Mouse (Mus musculus) kidney, postnatal 0 days (tissue): ENCODE data around the gene Trappc3. TPM values are rescaled to one million over a fixed set of nuclear protein-coding genes. Genes with fewer than 3 reads are reported as not detected.

Experiments used
- ATAC-seq: fragments of 200-750 bp; cut with Nextera tagmentation; replicated peaks from 2 replicates; pipeline ENCODE4 v1.8.0; 2017; ENCODE audit warnings: low read depth, moderate number of reproducible peaks, moderate TSS enrichment, moderate library complexity; ENCODE audit not compliant: low FRiP score
- DNase-seq: peaks from one replicate; pipeline ENCODE4 v3.0.0-alpha.2; 2016; ENCODE audit warnings: low spot score
- H3K27ac ChIP-seq: fragments of 300-500 bp; sonication (generic); 2 replicates; pipeline ENCODE4 v1.5.1; 2014; ENCODE audit warnings: mild to moderate bottlenecking
- H3K27me3 ChIP-seq: fragments of 300-500 bp; sonication (generic); 2 replicates; pipeline ENCODE4 v1.6.1; 2014; ENCODE audit warnings: low read length, mixed read lengths; ENCODE audit not compliant: insufficient read depth
- H3K36me3 ChIP-seq: fragments of 300-500 bp; sonication (generic); 2 replicates; pipeline ENCODE4 v1.6.1; 2014; ENCODE audit warnings: low read length, mixed read lengths; ENCODE audit not compliant: insufficient read depth
- H3K4me1 ChIP-seq: fragments of 300-500 bp; sonication (generic); replicated peaks from 2 replicates; pipeline ENCODE4 v1.6.1; 2014; ENCODE audit warnings: antibody characterized with exemption, low read length, mixed read lengths; ENCODE audit not compliant: insufficient read depth
- H3K4me2 ChIP-seq: fragments of 300-500 bp; sonication (generic); 2 replicates; pipeline ENCODE4 v1.6.1; 2014; ENCODE audit warnings: mild to moderate bottlenecking, low read length, moderate library complexity, mixed read lengths
- H3K4me3 ChIP-seq: fragments of 300-500 bp; sonication (generic); replicated peaks from 2 replicates; pipeline ENCODE4 v1.5.1; 2014; ENCODE audit warnings: low read depth, low read length
- H3K9ac ChIP-seq: fragments of 300-500 bp; sonication (generic); 2 replicates; pipeline ENCODE4 v1.6.1; 2014; ENCODE audit warnings: low read depth, low read length
- H3K9me3 ChIP-seq: fragments of 300-500 bp; sonication (generic); replicated peaks from 2 replicates; pipeline ENCODE4 v1.6.1; 2016; ENCODE audit warnings: low read length, inconsistent platforms, mixed read lengths
- CTCF ChIP-seq: IDR thresholded peaks from 2 replicates; pipeline ENCODE4 v1.5.1; 2016; ENCODE audit warnings: antibody characterized with exemption, low read depth, mild to moderate bottlenecking, moderate library complexity
- WGBS: fragments of 180-500 bp; shearing (Covaris S2); extraction: QIAGEN DNeasy Blood & Tissue Kit; methylation state at CpG from one replicate; pipeline ENCODE4 v1.1.7; 2014; 5-methylcytosine and 5-hydroxymethylcytosine counted together
- polyA plus RNA-seq: library from polyadenylated mRNA; unstranded; fragments of >200 nt; fragmentation: Nextera tagmentation; extraction: Ambion mirVana; gene quantifications from 2 replicates; pipeline ENCODE4 v1.2.1, GENCODE M21; 2015

Gene Trappc3
- polyA plus RNA-seq, 1 experiment from 2014 or later, result 115 TPM

DNA sequence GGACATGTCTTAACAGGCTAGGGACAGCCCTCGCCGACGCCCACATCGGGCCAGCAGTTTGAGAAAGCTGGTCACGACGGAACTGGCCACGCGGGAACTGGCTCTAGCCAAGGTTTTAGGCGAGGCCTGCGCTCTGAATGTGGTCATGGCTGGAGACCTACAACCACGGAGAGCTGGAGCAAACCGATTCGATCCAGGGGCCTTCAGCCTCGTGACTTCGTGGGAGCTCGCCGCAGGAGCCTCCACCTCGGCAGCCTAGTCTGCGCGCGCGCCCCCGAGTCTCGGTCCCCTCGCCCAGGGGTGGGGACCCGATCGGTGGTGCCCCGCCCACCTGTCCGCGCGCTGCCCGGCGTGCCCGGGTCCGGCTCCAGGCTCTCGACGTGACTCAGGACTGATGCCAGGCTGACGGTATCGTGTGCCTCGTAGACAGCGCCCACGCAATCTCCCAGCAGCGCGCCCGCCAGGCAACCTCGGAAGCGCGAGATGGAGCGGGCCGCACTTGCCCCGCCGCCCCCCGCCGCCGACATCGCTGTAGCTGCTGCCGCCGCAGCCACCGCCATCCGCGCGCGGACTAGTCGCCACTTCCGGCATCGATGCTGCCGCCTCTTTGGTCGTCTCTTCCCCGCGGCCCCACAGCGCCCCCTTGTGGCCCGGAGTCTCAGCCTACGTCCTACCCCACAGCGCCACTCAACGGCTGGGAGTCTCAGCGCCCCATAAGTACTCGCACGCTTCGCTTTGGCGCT, 59.2 kb downstream of the Trappc3 start, which contains the start of gene Adprhl2:
Gene Adprhl2 (minus strand): TSS at position 593 of the 743 bp plus-strand sequence.
- peak within 1 kb of the TSS; percentile 84 for H3K4me2 ChIP-seq
- H3K36me3 ChIP-seq, result peaks cover 19% of the 10 kb centered on the region
- peak within 1 kb of the TSS; percentile 85 for H3K4me3 ChIP-seq
- TF ChIP-seq CTCF, result peak; percentile 100
- H3K27me3 ChIP-seq, result no peaks in the 10 kb centered on the region
- peaks cover 13% of the 10 kb centered on the region; the same call in 1 of the 2 replicates for H3K4me1 ChIP-seq
- WGBS, result under 1% methylated on average over 78 of the region's 80 CpGs
- no peaks in the 10 kb centered on the region for H3K9me3 ChIP-seq
- H3K9ac ChIP-seq, result peak within 1 kb of the TSS; percentile 79
- H3K27ac ChIP-seq, result peak within 1 kb of the TSS; percentile 77
- ATAC-seq (peak; percentile 78), DNase-seq (peak; percentile 97)

DNA sequence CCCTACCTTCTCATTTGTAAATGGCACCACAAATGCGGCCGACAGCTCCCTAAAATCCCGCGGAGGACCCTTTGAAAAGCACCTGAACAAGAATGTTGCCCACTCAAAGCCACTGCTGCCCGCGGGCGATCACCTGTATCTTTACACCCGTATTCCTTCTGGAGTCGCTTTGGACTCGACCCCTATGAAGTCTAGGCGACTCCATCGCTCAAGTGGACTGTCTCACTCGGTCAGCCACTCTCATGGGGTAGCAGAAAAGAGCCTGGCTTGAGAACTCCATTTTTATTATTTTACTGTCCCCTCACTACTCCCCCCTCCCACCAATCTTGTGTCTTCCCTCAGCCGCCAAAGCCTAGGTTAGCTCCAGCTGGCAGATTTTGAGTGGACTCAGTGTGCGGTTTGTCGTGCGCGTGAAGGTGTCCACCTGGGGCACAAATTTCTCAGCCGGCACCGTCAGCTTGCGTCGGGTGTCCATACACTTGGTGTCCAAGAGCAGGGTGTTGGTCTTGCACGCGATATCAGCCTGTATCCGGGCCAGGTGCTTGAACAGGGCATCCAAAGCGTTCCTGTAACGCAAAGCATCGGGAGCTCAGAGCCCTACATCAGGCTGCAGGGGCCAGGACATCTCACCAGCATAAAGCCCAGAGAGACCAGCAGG, 59.9 kb downstream of the Trappc3 start:
- Histone ChIP-seq H3K9me3 (no peaks in the 10 kb centered on the region), H3K27me3 (no peaks in the 10 kb centered on the region), H3K4me1 (peaks cover 13% of the 10 kb centered on the region; the same call in 1 of the 2 replicates), H3K9ac (no peak overlapping the region), H3K36me3 (peaks cover 12% of the 10 kb centered on the region), H3K27ac (no peak overlapping the region), H3K4me3 (peak overlapping the region; percentile 85; the same call in 1 of the 2 replicates), H3K4me2 (peak overlapping the region; percentile 84)
- ATAC-seq (peak; percentile 12; the same call in 1 of the 2 replicates), DNase-seq (no peak)
- WGBS, result 57% methylated on average over 28 of the region's 28 CpGs
- no peak for TF ChIP-seq CTCF

DNA sequence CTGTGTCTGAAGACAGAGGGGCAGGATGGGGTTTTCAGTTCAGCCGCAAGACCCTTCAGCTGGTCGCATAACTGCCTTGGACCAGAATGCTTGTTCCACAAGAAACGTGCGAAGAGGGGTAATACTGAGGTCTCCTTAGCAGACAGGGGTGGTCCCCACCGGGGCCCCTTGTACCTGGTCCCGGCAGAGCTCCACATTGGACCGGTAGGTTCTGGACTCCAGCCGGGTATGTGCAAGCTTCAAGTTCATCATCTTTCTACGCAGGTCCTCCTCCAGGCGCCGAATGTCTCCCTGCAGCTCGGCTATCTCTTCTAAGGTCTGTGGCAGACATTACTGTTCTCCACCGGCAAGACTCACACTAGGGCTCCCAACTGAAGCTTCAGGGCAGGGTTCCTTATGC, 60.5 kb downstream of the Trappc3 start:
- no peak for TF ChIP-seq CTCF
- DNase-seq (no peak), ATAC-seq (no peak)
- no peak overlapping the region for H3K4me3 ChIP-seq
- H3K4me1 ChIP-seq, result peaks cover 13% of the 10 kb centered on the region; the same call in 1 of the 2 replicates
- H3K9ac ChIP-seq, result no peak overlapping the region
- no peak overlapping the region for H3K27ac ChIP-seq
- no peaks in the 10 kb centered on the region for H3K27me3 ChIP-seq
- 94% methylated on average over 13 of the region's 13 CpGs for WGBS
- no peak overlapping the region for H3K4me2 ChIP-seq
- H3K36me3 ChIP-seq, result peaks cover 5% of the 10 kb centered on the region
- no peaks in the 10 kb centered on the region for H3K9me3 ChIP-seq

DNA sequence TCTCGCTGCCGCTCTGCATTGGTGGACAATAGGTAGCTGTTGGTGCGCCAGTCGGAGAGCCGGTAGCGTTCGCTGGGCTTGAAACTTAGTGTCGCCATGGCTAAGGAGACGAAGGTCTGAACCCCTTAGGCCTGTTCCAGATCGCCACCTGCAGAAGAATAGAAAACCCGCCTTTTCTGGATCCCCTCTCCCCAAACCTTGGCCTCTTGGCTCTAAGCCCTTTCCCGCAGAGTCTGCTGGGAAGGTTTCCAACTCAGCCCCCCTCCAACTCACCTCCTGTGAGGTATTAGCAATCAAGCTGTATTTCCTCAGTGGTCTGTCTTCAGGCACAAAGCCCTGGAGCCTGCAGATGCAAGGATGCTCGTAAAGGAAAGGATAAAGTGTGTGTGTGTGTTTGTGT, 62.7 kb downstream of the Trappc3 start:
- H3K36me3 ChIP-seq, result no peaks in the 10 kb centered on the region
- H3K4me1 ChIP-seq, result peaks cover 13% of the 10 kb centered on the region; the same call in 1 of the 2 replicates
- DNase-seq (no peak), ATAC-seq (no peak)
- H3K4me2 ChIP-seq, result peak overlapping the region; percentile 52
- no peaks in the 10 kb centered on the region for H3K27me3 ChIP-seq
- H3K4me3 ChIP-seq, result peak overlapping the region; percentile 17; the same call in 1 of the 2 replicates
- no peak overlapping the region for H3K9ac ChIP-seq
- no peak for TF ChIP-seq CTCF
- WGBS, result 39% methylated on average over 13 of the region's 13 CpGs
- H3K27ac ChIP-seq, result no peak overlapping the region
- no peaks in the 10 kb centered on the region for H3K9me3 ChIP-seq

DNA sequence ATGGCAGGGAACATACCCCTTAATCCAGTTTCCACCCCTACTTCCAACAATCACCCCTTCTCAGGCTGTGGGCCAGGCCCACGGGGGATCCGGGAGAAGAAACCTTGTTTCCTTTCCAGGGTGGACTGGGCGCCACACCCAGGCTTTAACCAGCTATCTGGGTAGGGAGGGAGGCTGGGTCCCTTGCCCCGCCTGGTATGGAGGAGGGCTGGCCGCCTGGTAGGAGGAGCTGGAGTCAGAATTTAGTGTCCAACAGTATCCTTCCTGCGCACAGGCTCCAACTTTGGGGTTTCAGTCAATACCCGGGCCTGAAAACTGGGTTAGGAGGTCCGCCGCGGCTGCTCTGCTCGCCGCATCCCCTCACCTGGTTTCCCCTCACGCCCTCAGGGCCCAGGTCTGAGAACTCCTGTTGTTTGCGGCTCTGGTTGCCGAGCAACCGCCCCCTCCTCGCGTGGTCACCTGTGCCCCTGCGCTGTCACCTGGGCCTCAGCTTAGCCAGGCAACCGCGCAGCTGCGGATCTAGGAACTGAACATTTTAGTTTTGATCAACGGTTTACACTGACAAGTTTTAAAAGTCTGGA, 63.2 kb downstream of the Trappc3 start, which contains the start of gene Tekt2:
Gene Tekt2 (minus strand): TSS at position 408 of the 581 bp plus-strand sequence.
- WGBS, result 7% methylated on average over 20 of the region's 23 CpGs
- TF ChIP-seq CTCF, result no peak
- H3K4me3 ChIP-seq, result peak within 1 kb of the TSS; percentile 17; the same call in 1 of the 2 replicates
- no peaks in the 10 kb centered on the region for H3K36me3 ChIP-seq
- no peaks in the 10 kb centered on the region for H3K9me3 ChIP-seq
- no peak for ATAC-seq
- peak within 1 kb of the TSS; percentile 37; the same call in 1 of the 2 replicates for H3K9ac ChIP-seq
- peaks cover 11% of the 10 kb centered on the region; the same call in 1 of the 2 replicates for H3K4me1 ChIP-seq
- DNase-seq, result peak; percentile 22
- H3K4me2 ChIP-seq, result peak within 1 kb of the TSS; percentile 52
- no peak within 1 kb of the TSS for H3K27ac ChIP-seq
- H3K27me3 ChIP-seq, result no peaks in the 10 kb centered on the region

Other genes with a start within 250 kb of the Trappc3 start
- gene Csf3r, start 237.8 kb upstream of the Trappc3 start, polyA plus RNA-seq, result 0.82 and 1.2 TPM in 2 replicates
- gene Mrps15, start 215.4 kb upstream of the Trappc3 start, polyA plus RNA-seq, result 131 and 134 TPM in 2 replicates
- 13.6 and 16.2 TPM in 2 replicates for gene Oscp1, start 203.8 kb upstream of the Trappc3 start, polyA plus RNA-seq
- 58.5 and 59.0 TPM in 2 replicates for gene Lsm10, start 165.7 kb upstream of the Trappc3 start, polyA plus RNA-seq
- 27.1 and 28.7 TPM in 2 replicates for gene Stk40, start 158.4 kb upstream of the Trappc3 start, polyA plus RNA-seq
- 130 and 149 TPM in 2 replicates for gene Eva1b, start 114.6 kb upstream of the Trappc3 start, polyA plus RNA-seq
- gene Sh3d21, start 98.8 kb upstream of the Trappc3 start, polyA plus RNA-seq, result 9.2 and 9.7 TPM in 2 replicates
- gene Thrap3, start 59.6 kb upstream of the Trappc3 start, polyA plus RNA-seq, result 136 and 156 TPM in 2 replicates
- gene Map7d1, start 6.0 kb upstream of the Trappc3 start, polyA plus RNA-seq, result 22.4 and 27.3 TPM in 2 replicates
- 7.9 and 8.1 TPM in 2 replicates for gene Col8a2, start 24.5 kb downstream of the Trappc3 start, polyA plus RNA-seq
- gene Adprhl2, start 59.4 kb downstream of the Trappc3 start, polyA plus RNA-seq, result 64.5 and 65.2 TPM in 2 replicates
- 2.1 TPM in 2 replicates for gene Tekt2, start 63.4 kb downstream of the Trappc3 start, polyA plus RNA-seq
- gene Ago3, start 167.2 kb downstream of the Trappc3 start, polyA plus RNA-seq, result 8.7 and 9.8 TPM in 2 replicates
- gene Ago1, start 206.3 kb downstream of the Trappc3 start, polyA plus RNA-seq, result 4.4 TPM in 2 replicates